Mouse (Mus musculus) limb, embryonic 11.5 days (tissue): ENCODE results near the gene Adamts9. TPM values are rescaled to one million over a fixed set of nuclear protein-coding genes. Genes with fewer than 3 reads are reported as not detected.

ENCODE experiments used
- ATAC-seq: fragments of 200-750 bp; cut with Nextera tagmentation; 2 replicates; pipeline ENCODE4 v1.8.0; 2017; ENCODE audit warnings: low read depth; ENCODE audit not compliant: insufficient number of reproducible peaks, low FRiP score, low TSS enrichment
- DNase-seq: peaks from one replicate; pipeline ENCODE4 v3.0.0-alpha.2; 2015; ENCODE audit warnings: low spot score
- H3K27ac ChIP-seq: fragments of 300-500 bp; sonication (generic); replicated peaks from 2 replicates; pipeline ENCODE4 v1.5.1; 2014; ENCODE audit warnings: low read depth, mild to moderate bottlenecking, low read length
- H3K27me3 ChIP-seq: fragments of 300-500 bp; sonication (generic); 2 replicates; pipeline ENCODE4 v1.6.1; 2014; ENCODE audit warnings: mild to moderate bottlenecking, low read length, mixed read lengths; ENCODE audit not compliant: control insufficient read depth, insufficient read depth
- H3K36me3 ChIP-seq: fragments of 300-500 bp; sonication (generic); 2 replicates; pipeline ENCODE4 v1.6.1; 2014; ENCODE audit warnings: mild to moderate bottlenecking, low read length, moderate library complexity, mixed read lengths; ENCODE audit not compliant: control insufficient read depth, insufficient read depth
- H3K4me1 ChIP-seq: fragments of 300-500 bp; sonication (generic); 2 replicates; pipeline ENCODE4 v1.6.1; 2014; ENCODE audit warnings: low read length, mixed read lengths; ENCODE audit not compliant: control insufficient read depth, insufficient read depth
- H3K4me2 ChIP-seq: fragments of 300-500 bp; sonication (generic); 2 replicates; pipeline ENCODE4 v1.6.1; 2014; ENCODE audit warnings: low read depth, mild to moderate bottlenecking, moderate library complexity; ENCODE audit not compliant: severe bottlenecking
- H3K4me3 ChIP-seq: fragments of 300-500 bp; sonication (generic); 2 replicates; pipeline ENCODE4 v1.5.1; 2014; ENCODE audit warnings: low read depth, low read length
- H3K9ac ChIP-seq: fragments of 300-500 bp; sonication (generic); 2 replicates; pipeline ENCODE4 v1.6.1; 2014; ENCODE audit warnings: mild to moderate bottlenecking, low read length
- H3K9me3 ChIP-seq: fragments of 300-500 bp; sonication (generic); 2 replicates; pipeline ENCODE4 v1.6.1; 2016; ENCODE audit warnings: low read length; ENCODE audit not compliant: control insufficient read depth
- WGBS: fragments of 180-500 bp; shearing (Covaris S2); extraction: QIAGEN DNeasy Blood & Tissue Kit; methylation state at CpG from one replicate; pipeline ENCODE4 v1.1.7; 2014; 5-methylcytosine and 5-hydroxymethylcytosine counted together
- polyA plus RNA-seq: library from polyadenylated mRNA; unstranded; fragments of >200 nt; fragmentation: Nextera tagmentation; extraction: Ambion mirVana; gene quantifications from 2 replicates; pipeline ENCODE4 v1.2.1, GENCODE M21; 2014

Adamts9 gene
- polyA plus RNA-seq, 1 experiment from 2014 or later = 3.0 TPM

DNA sequence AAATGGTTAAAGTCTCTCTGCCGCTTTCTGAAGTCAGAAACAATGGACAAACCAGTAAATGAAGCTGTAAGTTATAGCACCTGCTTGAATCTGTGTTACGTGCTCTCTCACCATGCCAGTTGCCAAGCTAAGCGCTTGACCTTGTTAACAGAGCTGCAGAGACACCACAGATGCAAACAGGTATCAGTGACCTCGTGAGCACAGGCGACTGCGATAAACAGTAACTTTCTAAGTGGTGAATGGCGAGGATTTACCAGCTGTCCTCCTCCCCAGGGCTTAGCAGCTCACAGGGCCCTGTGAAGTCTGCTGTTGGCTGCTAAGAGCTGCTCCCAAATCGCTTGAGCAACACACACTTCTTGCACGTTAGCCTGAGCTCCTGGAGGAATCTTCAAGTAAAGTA lies 80.7 kb downstream of the Adamts9 start:
- H3K27me3 ChIP-seq = no peaks in the 10 kb centered on the region
- H3K9me3 ChIP-seq = no peaks in the 10 kb centered on the region
- no peaks in the 10 kb centered on the region for H3K4me1 ChIP-seq
- ATAC-seq (no peak), DNase-seq (no peak)
- no peak overlapping the region for H3K4me2 ChIP-seq
- no peak overlapping the region for H3K9ac ChIP-seq
- 66% methylated on average over 9 of the region's 9 CpGs for WGBS
- H3K36me3 ChIP-seq = no peaks in the 10 kb centered on the region
- no peak overlapping the region for H3K27ac ChIP-seq
- H3K4me3 ChIP-seq = no peak overlapping the region

DNA sequence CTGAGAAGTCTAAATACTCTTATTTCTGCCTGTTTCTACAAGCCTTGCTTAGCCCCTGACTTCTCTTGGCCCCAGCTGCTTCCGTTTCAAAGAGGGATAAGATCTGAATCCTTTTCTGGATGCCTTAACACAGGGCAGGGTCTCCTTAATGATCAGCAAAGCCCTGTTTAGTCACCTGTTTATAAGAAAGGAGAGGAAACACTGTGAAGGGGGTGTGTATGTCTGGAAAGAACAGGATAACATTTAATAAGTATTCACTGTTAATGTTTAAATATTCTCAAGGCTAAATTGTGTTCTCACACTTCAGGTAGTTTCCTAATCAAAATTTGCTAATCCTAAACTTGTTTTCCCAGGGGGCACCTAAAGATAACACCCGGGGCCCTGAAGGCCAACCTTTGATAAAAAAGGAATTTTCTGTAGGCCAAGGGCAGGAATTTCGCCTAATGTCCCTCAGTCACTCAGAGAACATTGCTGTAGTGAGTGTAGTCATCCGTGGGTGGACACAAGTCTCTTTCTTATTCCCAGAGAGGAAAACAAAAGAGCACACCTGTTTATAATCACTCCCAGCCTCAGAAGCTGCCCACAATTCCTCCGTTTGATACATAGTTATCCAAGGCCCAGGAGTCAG lies 82.9 kb downstream of the Adamts9 start:
- Histone ChIP-seq H3K9me3 (no peaks in the 10 kb centered on the region), H3K4me3 (no peak overlapping the region), H3K36me3 (no peaks in the 10 kb centered on the region), H3K9ac (no peak overlapping the region), H3K4me2 (no peak overlapping the region), H3K27ac (no peak overlapping the region), H3K4me1 (no peaks in the 10 kb centered on the region), H3K27me3 (no peaks in the 10 kb centered on the region)
- ATAC-seq (no peak), DNase-seq (no peak)
- WGBS = 54% methylated on average over 5 of the region's 5 CpGs

DNA sequence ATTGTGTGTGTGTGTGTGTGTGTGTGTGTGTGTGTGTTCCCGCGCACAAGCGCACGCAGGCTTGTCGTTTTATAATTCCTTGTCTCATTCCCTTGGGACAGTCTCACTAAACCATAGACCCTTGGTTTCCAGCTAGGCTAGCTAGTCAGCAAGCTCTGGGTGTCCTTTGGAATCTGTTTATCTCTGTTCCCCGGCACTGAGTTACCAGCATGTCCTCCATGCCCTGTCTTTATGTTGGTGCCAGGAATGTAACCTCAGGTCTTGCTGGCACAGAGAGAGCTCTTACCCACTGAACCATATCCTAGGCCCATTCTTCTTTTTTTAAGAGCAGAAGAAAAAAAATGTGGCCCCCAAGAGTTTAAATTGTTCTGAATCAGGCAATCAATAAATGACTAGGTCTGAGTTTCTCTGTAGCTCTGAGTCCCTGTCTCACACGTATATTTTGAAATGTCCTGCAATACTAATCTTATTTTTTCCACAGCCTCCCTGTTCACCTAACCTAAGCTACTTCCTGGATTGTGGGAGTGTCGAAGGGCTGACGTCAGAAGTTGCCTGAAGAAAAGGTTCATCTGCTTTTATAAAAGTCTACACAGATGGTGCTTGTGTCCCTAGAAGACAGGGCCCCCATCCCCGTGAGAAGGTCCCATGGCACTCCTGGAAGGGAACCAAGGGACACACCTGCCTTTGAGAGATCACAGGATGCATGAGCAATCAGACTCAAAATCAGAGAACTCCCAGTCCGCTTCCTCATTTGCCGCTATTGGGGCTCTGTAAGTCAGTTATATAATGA lies 84.4 kb downstream of the Adamts9 start:
- no peaks in the 10 kb centered on the region for H3K4me1 ChIP-seq
- H3K9ac ChIP-seq = no peak overlapping the region
- ATAC-seq = no peak
- H3K4me3 ChIP-seq = no peak overlapping the region
- WGBS = 92% methylated on average over 12 of the region's 12 CpGs
- no peaks in the 10 kb centered on the region for H3K27me3 ChIP-seq
- no peak overlapping the region for H3K27ac ChIP-seq
- no peak overlapping the region for H3K4me2 ChIP-seq
- H3K9me3 ChIP-seq = no peaks in the 10 kb centered on the region
- no peak for DNase-seq
- no peaks in the 10 kb centered on the region for H3K36me3 ChIP-seq

DNA sequence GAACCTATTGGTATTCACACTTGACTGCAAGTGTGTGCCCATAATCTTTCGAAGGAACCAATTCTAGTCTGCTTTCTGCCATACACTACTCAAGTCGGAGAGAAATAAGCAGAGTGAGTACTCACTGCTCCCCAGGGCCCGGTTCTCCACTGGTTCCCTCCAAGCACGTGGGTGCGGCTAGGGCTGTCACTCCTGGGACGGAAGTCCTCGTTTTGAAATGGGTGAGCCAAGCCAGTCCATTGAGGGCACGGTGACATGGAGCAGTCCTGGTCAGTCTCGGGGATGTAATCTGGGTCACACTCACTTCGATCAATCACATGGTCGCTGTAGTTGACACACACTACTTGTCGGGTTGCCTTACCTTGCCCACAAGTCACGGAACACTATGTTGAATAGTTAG lies 85.5 kb downstream of the Adamts9 start:
- H3K27ac ChIP-seq = no peak overlapping the region
- H3K27me3 ChIP-seq = no peaks in the 10 kb centered on the region
- WGBS = 89% methylated on average over 13 of the region's 13 CpGs
- H3K4me3 ChIP-seq = no peak overlapping the region
- H3K9me3 ChIP-seq = no peaks in the 10 kb centered on the region
- H3K36me3 ChIP-seq = no peaks in the 10 kb centered on the region
- no peak for DNase-seq
- no peak overlapping the region for H3K4me2 ChIP-seq
- H3K4me1 ChIP-seq = no peaks in the 10 kb centered on the region
- ATAC-seq = no peak
- H3K9ac ChIP-seq = no peak overlapping the region

DNA sequence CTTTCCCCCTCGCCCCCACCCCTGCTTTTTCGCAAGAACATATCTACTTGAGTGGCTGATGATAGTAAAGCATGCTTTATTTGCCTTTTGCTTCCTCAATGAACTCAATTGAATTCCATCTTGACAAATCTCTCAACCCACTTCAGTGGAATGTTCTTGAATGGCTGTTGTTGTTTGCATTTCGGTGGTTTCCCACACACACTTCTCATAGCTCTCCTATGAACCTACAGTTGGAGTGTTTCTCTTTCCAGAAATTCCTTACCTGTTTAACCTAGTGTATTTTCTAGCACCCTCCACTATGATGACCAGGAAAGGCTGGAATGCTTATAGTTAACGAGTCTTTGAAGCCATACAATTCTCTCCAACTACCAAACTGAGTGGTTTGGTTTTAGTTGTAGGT lies 88.4 kb downstream of the Adamts9 start:
- no peaks in the 10 kb centered on the region for H3K27me3 ChIP-seq
- 89% methylated on average over 4 of the region's 4 CpGs for WGBS
- no peak overlapping the region for H3K4me2 ChIP-seq
- no peak overlapping the region for H3K4me3 ChIP-seq
- no peak overlapping the region for H3K27ac ChIP-seq
- H3K4me1 ChIP-seq = no peaks in the 10 kb centered on the region
- no peak overlapping the region for H3K9ac ChIP-seq
- no peak for ATAC-seq
- no peaks in the 10 kb centered on the region for H3K9me3 ChIP-seq
- no peak for DNase-seq
- no peaks in the 10 kb centered on the region for H3K36me3 ChIP-seq

DNA sequence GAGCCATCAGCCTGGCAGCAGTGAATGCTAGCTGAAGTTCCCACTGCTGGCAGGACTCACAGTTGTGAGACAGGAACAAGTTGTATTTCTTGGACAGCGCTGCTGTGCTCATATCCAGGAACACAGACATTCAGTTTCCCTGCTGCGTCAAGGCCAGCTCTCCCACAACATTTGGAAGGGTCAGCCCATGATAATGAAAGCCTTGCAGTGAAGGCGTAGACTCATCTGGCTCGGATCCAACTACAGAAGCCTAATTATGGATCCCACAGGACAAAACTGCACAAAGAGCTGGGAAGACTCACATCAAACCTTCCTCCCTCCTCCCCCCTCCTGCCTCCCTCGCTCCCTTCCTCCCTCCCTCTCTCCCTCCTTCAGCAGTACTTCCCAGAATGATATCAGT lies 93.0 kb downstream of the Adamts9 start:
- Histone ChIP-seq H3K9ac (no peak overlapping the region), H3K4me3 (no peak overlapping the region), H3K9me3 (no peaks in the 10 kb centered on the region), H3K4me1 (no peaks in the 10 kb centered on the region), H3K27ac (no peak overlapping the region), H3K4me2 (no peak overlapping the region), H3K27me3 (no peaks in the 10 kb centered on the region), H3K36me3 (no peaks in the 10 kb centered on the region)
- WGBS = 73% methylated on average over 5 of the region's 5 CpGs
- ATAC-seq = no peak
- no peak for DNase-seq

DNA sequence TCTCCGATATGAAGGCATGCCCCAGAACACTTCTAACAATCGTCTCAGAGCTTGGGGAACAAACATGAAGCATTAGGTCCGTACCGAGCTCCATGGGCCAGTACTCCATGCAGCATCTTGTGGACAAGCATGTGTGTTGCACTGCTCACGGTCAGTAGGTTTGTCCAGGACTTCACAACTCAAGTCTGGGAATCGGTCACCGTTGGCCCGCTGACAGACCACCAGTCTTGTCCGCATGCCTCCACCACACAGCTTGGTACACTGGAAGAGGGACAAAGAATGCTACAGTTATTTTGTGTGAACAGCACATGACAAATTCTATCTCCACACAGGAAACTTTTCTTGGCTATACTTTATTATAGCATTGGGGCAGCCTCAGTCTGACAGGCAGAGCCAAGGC lies 94.1 kb downstream of the Adamts9 start:
- Histone ChIP-seq H3K4me3 (no peak overlapping the region), H3K36me3 (no peaks in the 10 kb centered on the region), H3K9ac (no peak overlapping the region), H3K4me2 (no peak overlapping the region), H3K9me3 (no peaks in the 10 kb centered on the region), H3K4me1 (no peaks in the 10 kb centered on the region), H3K27ac (no peak overlapping the region), H3K27me3 (no peaks in the 10 kb centered on the region)
- no peak for ATAC-seq
- DNase-seq = no peak
- WGBS = 94% methylated on average over 9 of the region's 9 CpGs

DNA sequence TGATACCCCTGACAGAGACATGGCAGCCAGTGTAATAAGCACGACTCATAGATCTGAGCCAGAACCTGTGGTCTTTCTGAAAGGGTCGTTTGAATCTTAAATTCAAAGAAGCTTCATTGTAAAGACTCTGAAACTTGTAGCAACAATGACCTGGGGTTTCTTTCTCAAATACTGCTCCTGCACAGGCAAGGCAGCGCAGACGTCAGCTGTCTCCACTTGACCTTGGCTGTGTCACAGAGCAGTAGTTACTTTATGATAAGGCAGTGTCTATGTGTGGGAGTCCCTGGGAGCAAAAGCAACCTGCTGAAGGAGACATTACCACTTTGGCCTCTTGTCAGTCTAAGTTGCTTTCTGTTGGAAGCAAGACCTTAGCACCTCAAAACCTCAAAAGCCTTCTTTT lies 96.7 kb downstream of the Adamts9 start:
- H3K4me3 ChIP-seq = no peak overlapping the region
- DNase-seq (no peak), ATAC-seq (no peak)
- H3K4me2 ChIP-seq = no peak overlapping the region
- no peaks in the 10 kb centered on the region for H3K4me1 ChIP-seq
- no peaks in the 10 kb centered on the region for H3K9me3 ChIP-seq
- H3K27me3 ChIP-seq = no peaks in the 10 kb centered on the region
- H3K27ac ChIP-seq = no peak overlapping the region
- 72% methylated on average over 4 of the region's 4 CpGs for WGBS
- H3K9ac ChIP-seq = no peak overlapping the region
- no peaks in the 10 kb centered on the region for H3K36me3 ChIP-seq
